Mouse (Mus musculus) thymus, adult 2 months (tissue): ENCODE results near the gene Immt.

Source experiments
- CTCF ChIP-seq: fragments of 200-500 bp; IDR thresholded peaks from 2 replicates; pipeline ENCODE4 v1.5.1; 2012; ENCODE audit warnings: mild to moderate bottlenecking, control low read depth, low read length, moderate library complexity, borderline replicate concordance; ENCODE audit not compliant: control insufficient read depth, poor library complexity, insufficient read depth; ENCODE audit errors: extremely low read depth
- POLR2A ChIP-seq: fragments of 200-500 bp; IDR thresholded peaks from 2 replicates; pipeline ENCODE4 v1.6.1; 2012; ENCODE audit warnings: mild to moderate bottlenecking, low read length, control low read depth, moderate library complexity; ENCODE audit not compliant: control insufficient read depth, poor library complexity, insufficient read depth; ENCODE audit errors: extremely low read depth

- TF ChIP-seq CTCF: no peak
- no peak for TF ChIP-seq POLR2A
Observed at GRCm38 (mm10) chr6:71791771-71792170, 39.4 kb upstream of the Immt start.
